Mouse (Mus musculus) B cell, adult 2 months (primary cell): ENCODE measurements at regions not wholly inside any gene's neighbourhood (a gene's known extent, or its start where the extent isn't known, plus 50 kb on each side); places are given as distances from the start of the nearest gene placed in this dataset.

Source experiments
- DNase-seq, 2 experiments: peaks; one replicate each; pipeline ENCODE4 v3.0.0; 2022

DNA sequence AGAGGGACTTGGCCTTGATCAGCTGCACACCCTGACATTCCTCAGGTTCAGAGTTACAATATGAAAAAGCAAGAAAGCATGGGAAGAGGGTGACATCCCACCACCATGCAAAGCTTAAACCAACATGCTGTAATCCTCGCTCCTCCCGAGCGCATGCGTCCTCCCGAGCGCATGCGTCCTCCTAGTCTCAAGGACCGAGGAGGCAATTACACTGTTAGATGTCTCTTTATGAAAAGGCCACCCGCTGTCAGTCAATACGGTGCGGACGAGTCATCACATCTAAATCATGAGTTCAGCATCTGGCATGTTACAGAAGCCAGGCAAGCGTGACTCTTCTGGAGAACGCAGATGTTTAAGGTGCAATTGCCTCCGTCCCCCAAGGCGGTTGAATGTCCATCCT lies 117.1 kb upstream of the Pkdcc start:
- DNase-seq = no peak

DNA sequence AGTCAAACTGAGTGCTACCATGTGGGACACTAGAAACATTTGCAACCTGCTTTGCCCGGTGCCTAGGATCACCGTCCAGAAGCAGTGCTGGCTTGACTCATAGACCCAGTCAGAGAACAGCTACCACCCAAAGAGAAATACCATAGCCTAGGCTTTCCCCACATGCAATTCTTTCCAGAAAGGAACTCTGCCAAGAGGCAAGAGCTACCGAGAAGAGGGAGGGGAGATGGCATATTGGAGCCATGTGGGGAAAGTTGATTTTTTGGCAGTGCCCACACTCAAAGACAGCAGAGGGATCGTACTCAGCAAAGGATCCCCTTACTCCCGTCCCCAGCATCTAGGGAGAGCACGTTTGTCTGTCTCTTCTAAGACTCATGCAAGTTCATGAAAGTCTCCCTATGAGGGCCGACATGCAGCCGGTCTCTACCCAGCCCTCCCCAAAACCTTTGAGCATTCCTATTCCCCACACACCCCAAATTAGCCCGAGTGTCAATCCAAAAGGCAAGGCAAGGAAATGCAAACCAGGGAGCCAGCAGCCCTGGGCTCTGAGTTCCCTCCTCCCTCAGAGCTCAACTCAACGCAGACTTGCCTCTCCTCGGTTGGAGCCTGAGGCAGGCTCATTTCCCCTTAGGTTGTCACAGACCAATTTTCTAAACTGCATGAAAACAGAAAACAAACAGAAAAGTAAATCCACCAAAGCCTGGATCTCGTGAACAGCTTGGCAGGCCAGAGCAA lies 116.2 kb upstream of the Pkdcc start:
- no peak for DNase-seq

DNA sequence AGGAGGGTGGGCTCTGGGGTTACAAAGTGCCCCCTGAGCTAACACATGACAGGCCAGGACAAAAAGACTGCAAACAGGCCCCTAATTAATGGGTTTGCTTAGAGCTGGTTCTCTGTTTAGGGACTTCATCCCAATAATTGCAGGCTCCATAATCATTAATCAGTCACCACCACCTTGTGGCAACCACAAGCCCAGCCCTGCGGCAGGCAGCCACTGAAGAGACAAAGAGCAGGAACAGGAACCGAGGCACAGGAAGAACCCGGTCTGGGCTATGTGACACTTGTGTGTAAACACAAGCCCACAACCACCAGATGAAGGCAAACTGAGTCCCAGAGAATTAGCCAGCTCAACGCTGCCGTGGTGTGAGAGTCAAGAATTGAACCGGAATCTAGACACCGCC lies 114.1 kb upstream of the Pkdcc start:
- DNase-seq = no peak

DNA sequence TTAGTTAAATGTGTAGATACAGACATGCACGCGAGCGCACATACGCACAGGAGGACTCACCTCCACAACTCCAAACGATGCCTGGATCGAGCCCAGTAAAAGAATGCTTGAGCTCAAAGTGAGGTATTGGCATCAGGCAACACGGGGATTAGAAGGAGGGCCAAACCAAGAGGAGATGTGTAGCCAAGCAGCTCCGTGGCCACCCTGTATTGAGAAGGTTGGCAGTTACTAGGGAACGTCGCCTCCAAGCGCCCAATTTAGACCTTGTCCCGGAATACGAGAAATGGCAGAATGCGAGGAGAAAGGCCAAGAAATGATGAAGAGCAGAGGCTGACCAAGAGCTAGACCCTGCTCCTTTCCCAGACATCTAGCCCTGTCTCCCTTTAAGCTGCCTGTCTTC lies 113.3 kb upstream of the Pkdcc start:
- no peak for DNase-seq

DNA sequence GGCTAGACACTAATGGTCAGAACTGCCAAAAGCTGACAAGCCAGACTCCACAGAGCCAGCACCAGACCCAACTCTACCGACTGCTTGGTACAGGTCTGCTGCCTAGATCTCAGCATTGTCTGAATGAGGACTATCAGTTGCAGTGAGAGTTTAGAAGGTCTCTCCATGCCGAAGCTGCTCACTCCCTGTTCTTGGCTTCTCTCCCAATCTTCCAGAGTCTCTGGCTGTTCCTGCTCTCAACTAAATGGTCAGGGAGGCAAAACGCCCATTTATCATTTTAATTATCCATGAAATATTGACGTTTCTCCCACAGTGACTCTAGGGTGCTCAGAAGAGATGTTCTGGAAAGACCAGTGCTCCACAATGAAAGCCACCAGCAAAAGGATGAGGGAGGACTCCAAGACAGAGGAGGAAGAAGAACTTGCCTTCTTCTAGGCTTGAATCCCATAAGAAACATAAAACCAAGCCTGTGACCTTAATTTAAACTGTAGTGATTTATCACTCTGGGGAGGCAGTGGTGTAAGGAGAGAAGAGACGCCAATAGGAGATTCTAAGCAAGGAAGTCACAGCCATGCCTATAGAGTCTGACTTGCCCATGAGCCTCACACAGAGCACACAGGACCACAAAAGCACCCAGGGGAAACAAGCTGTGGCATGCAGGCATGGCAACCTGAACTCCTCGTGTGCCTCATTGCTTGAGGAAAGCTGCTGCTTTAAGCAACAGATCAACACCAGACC lies 112.2 kb upstream of the Pkdcc start:
- no peak for DNase-seq

DNA sequence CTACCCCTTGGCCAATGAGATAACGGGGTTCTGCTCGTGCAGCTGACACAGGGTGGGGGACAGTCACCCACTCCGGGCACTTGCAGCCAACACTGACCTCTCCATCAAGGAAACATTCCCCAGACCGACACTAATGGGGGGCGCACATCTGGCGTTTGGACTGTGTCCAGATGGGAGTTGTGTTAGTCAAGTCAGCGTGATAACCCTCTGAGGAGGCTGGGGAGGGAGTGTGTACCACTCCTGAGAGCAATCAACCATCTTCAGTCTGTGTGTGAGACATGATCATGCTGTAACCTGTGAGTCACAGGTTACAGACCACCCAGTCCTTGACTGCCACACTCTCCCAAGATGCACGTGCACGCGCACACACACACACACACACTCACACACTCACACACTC lies 106.9 kb upstream of the Pkdcc start:
- no peak for DNase-seq

DNA sequence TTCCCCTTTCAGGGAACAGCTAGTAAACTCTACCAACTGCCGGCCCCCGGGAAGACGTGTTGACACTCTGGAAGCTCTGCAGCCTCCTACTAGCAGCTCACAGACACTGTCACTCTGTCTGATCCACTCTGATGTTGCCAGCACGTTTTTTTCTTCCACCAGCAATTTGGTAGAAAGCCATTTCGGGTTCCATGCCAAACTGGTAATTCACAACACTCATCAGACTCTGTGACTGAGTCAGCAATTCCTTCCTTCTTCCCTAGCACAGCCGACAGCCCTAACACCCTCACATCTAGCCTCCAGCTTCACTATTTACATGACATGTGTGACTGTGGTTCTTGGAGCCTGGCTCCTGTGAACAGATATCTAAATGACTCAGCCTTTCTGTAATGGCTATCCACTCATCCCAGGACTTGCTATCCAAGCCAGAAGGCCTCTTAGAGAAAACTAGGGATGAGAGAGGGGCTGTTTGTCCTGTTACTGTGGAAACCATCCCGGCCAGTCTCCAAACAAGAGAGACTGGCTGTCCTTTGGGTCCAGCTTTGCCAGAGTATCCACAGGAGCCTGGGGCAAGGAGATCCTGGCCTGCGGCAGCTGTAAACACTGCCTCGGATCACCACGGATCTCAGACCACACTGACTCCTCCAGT lies 105.2 kb upstream of the Pkdcc start:
- DNase-seq = no peak

DNA sequence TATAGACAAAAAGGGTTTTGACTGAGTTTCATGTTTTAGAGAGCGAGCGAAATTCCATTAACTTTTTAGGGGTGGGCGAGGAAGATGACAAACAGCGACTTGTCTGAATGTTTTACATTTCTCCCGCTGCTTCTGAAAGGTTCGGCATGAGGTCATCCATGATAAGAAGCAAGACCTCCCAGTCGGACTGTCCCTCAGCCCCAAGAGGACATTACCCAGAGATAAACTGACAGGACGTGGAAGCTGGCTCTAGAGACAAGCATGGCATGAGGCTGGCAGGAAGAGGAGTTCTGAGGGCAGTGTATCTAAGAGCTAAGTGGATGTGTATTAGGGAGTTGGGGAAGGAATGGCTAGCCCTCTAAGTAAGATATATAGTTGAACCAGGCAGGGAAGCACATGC lies 104.5 kb upstream of the Pkdcc start:
- DNase-seq = no peak

DNA sequence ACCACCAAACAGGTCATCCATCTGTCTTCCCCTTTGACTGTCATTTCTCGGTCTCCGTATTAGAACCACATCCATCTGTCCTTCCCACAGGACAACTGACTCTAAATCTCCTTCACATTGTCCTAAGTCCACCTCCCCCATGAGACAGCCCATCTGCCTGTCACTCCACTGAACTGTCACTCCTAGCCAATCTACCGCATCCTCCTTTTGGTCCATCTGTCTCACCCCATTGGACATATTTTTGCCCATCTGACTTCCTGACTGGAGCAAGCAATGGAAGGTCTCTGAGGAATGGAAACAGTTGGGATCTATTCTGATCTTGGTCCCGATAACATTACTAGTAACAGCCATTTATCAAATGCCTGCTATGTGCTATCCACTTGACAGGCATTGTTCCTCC lies 99.9 kb upstream of the Pkdcc start:
- no peak for DNase-seq

DNA sequence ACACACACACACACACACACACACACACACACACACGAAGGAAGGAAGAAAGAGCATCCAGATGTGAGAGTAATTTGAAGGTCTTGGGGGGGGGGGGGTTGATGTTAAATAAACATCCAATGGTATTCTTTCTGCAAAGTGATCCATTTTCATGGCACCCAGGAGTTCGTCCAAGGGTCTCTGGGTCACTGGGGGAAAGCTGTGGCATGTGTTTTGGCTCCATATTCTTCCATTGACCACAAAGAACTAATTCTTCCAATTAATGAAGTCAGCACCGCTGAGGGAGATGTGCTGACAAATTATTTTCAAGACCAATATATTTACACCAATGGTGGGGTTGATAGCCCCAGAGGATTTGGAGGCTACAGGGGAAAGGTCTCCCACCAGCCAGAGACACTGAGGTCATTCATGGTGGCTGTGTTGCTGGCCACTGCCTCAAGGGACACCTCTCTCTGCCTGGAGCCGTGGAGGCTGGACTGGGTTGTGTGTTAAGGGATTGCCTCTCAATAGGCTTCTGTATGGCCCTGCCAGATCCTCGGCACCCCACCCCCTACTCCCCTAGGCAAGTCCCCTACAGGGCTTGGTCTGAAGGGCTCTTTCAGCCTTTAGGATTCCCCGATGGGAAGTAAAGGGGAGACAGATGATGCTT lies 99.1 kb upstream of the Pkdcc start:
- no peak for DNase-seq

DNA sequence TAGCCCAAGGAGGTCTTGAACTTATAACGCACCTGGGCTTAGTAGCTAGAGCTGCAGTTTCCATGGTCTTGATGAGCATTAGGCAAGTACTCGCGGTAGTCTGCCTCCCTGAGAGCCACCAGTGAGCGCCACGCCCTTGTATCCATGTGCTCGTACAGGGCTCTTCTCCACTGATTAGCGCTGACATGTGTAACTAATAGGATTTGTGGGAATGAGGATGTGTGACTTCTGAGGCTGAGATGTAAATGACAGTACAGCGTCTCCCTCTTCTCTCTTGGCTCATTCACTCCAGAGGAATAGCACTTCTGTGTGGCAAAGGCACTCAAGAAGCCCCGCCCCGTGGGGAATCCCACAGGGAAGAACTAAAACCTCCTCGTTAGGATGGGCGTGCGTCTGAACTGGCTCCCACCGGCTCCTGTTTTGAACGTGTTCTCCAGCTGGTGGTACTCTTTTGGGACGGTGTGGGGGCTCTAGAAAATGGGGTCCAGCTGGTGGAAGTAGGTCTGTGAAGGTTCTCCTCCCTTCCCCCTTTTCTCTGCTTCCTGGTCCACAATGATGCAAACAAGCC lies 94.3 kb upstream of the Pkdcc start:
- DNase-seq = no peak

DNA sequence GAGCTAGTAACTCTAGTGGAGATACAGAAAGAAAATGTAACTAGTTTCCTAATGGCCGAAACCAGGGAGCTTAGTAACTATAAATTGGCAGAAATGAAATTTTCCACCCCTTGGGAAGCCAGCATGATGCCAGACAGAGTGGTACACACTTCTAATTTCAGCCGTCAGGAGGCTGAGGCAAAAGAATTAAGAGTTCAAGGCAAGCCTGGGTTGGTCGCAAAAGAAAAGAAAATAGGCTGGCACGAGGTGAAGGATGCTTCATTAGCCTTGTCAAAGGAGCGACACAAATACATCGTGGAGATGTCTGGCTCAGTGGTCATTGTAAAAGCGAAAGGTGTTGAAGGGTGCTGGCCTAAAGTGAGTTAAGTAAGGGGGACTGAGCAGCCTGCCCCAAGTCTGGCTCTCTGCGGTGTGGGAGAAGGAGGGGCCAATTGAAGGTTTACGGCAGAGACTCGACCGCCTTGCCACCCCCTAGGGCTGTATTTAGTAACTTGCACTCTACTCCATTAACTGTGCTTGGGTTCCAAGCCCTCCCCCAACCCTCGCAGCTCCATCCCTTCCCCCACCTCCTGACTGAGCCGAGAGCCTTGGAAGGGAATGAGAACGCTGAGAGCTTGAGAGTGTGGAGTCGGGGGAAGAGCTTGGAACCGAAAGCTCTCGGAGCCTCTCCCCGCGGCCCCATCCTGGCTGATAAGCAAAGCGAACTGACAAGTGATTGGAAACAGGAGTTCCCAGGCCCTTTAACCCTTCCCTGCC lies 92.4 kb upstream of the Pkdcc start:
- peak; percentile 6 to 19 for DNase-seq

DNA sequence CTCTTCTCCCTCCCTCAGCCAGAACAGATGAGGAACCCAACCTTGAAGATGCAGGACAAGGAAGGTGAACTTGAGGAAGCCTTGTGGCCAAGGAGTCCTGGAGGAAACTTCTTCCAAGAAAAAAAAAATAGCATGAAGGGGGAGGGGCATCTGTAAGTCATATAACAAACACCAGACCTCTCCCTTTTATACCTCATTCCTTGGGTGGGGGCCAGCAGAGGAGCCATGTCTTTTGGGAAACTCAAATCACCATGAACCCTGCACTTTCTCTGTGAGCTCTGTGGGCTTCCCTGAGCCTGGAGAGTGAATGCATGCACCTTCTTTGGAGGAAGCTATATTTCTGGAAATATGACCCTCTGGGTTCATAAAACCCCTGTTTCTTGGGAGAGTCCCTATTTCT lies 90.0 kb upstream of the Pkdcc start:
- DNase-seq = no peak

DNA sequence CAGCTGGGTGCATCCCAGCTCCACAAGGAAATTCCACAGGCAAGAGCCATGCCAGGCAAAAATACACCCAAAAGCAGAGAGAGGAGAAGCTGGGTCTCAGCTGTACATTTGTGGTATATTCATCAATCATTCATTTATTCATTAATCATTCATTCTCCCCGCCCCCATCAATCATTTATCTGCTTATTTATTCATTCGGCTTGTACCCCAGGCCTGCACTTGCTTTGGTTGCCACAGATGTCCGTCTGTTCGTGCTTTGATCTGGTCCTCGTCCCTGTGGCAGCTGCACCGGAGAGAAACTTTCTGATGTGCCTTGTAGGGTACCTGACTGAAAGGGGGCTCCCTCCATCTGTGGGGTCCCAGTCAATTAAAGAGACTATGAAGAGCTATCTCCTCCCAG lies 87.2 kb upstream of the Pkdcc start:
- DNase-seq = no peak

DNA sequence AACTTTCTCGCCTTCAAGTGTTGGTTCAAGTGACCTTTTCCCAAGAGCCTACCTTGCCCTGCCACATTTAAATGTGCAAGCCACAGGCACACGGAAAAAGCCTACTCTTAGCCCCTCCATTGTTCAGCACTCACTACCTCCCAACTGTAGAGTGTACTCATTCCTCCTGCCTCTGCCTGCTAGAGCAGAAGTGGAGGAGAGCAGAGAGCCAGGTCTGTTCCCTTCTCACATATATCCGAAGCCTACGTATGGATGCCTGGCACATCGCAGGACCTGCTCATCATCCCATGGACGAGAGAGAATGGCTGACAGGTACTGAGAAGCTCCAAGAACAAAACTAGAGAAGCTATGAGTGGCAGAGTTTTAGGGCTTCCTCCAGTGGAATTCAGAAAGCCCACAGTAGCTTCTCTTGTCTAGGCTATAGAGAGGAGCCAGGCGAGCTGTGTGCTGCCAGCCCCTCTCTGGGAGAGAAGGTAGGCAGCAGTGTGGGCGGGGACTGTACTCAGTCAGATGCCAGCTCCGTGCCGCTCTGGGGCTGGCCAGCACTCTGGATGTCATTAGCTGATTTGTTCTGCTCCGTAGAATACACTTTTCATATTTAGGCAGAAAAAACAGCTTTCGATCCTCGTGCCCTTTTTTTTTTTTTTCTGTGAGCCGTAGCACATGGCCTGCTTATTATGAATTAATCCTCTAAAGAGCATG lies 86.1 kb upstream of the Pkdcc start:
- DNase-seq = no peak

DNA sequence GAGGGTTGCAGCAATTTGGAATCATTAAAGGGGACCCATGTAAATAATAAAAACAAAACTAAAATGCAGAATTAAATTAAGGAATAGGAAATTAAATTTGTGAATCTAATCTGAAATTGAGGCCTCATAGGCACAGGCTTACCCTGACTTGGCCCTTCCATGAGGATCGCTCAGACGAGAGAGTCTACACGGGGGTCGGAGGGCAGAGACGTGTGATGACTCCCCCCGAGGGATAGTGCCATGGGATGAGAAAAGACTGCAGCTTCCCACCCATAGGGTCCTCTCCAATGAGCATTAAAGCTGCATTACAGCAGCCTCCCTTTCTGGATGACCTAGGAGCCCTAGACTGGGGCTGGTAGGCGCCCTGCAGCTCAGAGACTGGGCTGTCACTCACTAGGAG lies 85.4 kb upstream of the Pkdcc start:
- no peak for DNase-seq

DNA sequence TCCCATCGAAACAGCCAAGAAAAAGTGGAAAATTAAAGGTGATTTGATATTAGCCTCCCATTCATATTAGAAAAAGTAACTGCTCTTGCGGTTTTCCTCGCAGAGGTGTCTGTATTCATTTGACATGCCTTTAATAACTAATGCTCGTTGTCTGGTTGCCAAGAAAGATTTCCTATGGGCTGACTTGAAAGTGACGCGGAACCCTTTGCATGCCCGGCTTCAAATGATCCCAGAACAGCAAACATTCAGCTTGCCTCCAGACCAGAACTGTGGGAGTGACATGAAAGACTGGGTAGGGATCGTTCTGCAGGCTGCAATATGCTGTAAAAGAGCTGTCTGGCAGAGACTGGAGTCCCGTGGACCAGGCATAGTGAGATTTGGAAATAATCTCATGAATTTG lies 81.9 kb upstream of the Pkdcc start:
- no peak for DNase-seq

DNA sequence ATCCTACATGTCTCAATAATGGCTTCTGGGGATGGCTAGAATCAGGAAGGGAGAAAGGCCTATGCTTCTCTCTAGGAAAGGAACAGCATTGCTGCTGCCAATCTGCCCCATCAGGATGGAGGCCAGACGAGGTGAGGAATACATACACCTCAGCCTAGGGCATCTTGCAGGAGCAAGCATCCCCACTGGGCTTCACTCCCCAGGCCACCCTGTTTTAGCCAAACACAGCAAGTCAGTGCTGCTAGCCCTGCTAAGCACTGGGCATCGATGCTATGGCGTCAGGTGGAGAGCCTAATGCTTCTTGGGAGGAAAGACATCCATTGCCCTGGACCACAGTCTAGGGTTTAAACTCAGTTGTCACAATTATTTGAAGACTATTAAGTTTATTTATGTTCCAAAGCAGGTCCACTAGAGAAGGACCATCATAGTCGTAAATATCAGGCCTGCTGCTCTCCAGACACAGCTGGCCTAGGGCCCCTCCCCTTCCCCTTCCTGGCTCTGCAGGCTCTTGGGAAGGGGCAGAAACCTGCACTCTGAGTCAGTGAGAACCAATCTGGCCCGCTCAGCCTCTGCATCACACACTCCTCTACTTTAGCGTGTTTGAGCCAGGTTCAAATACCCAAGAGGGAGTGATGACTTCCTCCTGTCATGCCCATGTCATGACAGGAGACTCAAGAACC lies 79.5 kb upstream of the Pkdcc start:
- no peak for DNase-seq

DNA sequence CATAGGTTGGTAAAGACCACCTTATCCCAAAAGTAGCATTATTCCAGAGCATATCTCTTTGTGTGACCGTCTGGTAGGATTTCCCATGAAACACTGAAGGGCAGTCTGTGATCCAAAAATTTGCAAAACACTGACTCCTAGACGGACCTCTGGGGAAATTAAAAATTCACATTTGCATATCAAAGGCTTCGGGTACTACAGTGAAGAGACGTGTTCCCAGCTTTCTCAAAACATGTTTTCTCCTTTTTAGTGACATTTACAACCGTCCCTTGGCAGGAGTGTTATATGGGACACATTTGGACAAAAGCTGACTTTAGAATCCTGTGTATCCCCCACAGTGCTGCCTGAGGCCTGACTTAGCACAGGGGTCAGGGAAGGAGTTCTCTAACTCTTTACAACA lies 78.8 kb upstream of the Pkdcc start:
- no peak for DNase-seq

DNA sequence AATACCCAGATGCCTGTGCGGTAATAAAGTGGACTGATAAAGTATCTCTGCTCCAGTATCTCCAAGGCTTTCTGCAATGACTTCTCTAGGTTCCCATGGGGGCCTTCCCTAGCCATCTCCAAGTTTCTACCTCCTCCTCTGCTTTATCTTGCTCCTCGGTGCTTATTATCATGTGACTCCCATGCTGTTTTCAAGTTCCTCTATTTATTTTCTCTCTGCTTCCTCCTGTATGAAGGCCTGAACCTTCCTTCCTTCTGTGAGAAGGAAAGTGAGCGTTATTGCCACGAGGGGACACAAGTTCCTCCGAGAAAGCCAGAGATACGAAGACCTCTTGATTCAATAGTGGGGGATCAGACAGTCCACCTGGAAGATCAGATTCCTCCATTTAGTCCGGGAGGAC lies 77.4 kb upstream of the Pkdcc start:
- DNase-seq = no peak
